Mouse (Mus musculus): Measurements from ENCODE around the gene Twnk.

- TF ChIP-seq POLR2A (IDR thresholded peaks at IDR 0.05; ENCODE audit: low read depth, low read length) (no peak), CTCF (IDR thresholded peaks at IDR 0.05; ENCODE audit: extremely low read depth, insufficient read depth, insufficient read length, insufficient replicate concordance) (no peak)
Measured at GRCm38 (mm10) chr19:45010646-45011045, 5.2 kb downstream of the Twnk start.

All from spleen, adult 2 months (tissue).